Mouse (Mus musculus) C2C12 (cell line): Measurements from ENCODE around the gene Magi1.

Source experiments
- CEBPB ChIP-seq: IDR thresholded peaks from one replicate; pipeline ENCODE4 v1.6.1; 2011; ENCODE audit warnings: low read depth, mild to moderate bottlenecking, control low read depth, moderate library complexity
- CTCF ChIP-seq: IDR thresholded peaks from one replicate; pipeline ENCODE4 v1.5.1; 2011; ENCODE audit not compliant: control insufficient read depth, insufficient read depth, insufficient read length
- FOSL1 ChIP-seq: IDR thresholded peaks from one replicate; pipeline ENCODE4 v1.8.0; 2011; ENCODE audit warnings: mild to moderate bottlenecking, low read length; ENCODE audit not compliant: poor library complexity, insufficient read depth, severe bottlenecking
- MYOG ChIP-seq: IDR thresholded peaks from one replicate; pipeline ENCODE4 v1.6.1; 2011; ENCODE audit not compliant: control insufficient read depth, insufficient read length; ENCODE audit errors: extremely low read depth
- USF1 ChIP-seq: IDR thresholded peaks from one replicate; pipeline ENCODE4 v1.6.1; 2011; ENCODE audit warnings: low read depth, mild to moderate bottlenecking, control low read depth, moderate library complexity

DNA sequence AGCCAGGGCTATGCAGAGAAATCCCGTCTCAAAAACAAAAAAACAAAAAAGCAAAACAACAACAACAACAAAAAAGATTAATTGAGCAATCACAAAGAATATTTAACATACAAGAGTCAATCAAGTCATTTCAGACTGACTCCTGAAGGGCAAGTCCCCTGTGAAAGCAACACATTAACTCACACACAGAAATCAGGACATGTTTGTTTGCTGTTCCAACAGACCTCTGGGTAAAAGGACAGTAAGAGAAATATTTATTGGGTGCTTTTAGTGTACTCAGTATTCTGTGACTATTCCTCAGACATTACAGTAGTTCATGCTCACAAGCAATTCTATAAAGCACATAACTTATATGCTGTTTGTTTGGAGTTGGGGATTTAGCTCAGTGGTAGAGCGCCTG is 23.7 kb downstream of the Magi1 start:
- TF ChIP-seq CTCF, result no peak
- no peak for TF ChIP-seq MYOG
- TF ChIP-seq FOSL1, result no peak
- TF ChIP-seq USF1, result no peak
- TF ChIP-seq CEBPB, result no peak
